Mouse (Mus musculus): ENCODE measurements around the gene Lrrc41.
A peak's percentile ranks its signal among the peaks of the same experiment; 100 is the strongest.

The Lrrc41 gene

GRCm38 (mm10) chr4:116077240-116078095 is 2.4 kb downstream of the Lrrc41 start:
- DNase-seq (ENCODE audit: low read depth), result no peak

GRCm38 (mm10) chr4:116088510-116089249 is 13.6 kb downstream of the Lrrc41 start:
- no peak for DNase-seq (ENCODE audit: low read depth)

GRCm38 (mm10) chr4:116096291-116096690 is 21.2 kb downstream of the Lrrc41 start:
- DNase-seq (ENCODE audit: low read depth), result no peak

GRCm38 (mm10) chr4:116097211-116097610 is 22.1 kb downstream of the Lrrc41 start:
- DNase-seq (ENCODE audit: low read depth), result no peak

- no peak for DNase-seq (ENCODE audit: low read depth)
Observed at GRCm38 (mm10) chr4:116100959-116101358, 25.9 kb downstream of the Lrrc41 start.

- DNase-seq (ENCODE audit: low read depth), result no peak
Observed at GRCm38 (mm10) chr4:116105278-116105677, 30.2 kb downstream of the Lrrc41 start.

GRCm38 (mm10) chr4:116110695-116111094 is 35.6 kb downstream of the Lrrc41 start:
- no peak for DNase-seq (ENCODE audit: low read depth)

- DNase-seq (ENCODE audit: low read depth), result no peak
Observed at GRCm38 (mm10) chr4:116111486-116111885, 36.4 kb downstream of the Lrrc41 start.

GRCm38 (mm10) chr4:116122762-116123161 is 47.7 kb downstream of the Lrrc41 start:
- no peak for DNase-seq (ENCODE audit: low read depth)

- peak; percentile 65 for DNase-seq (ENCODE audit: low read depth)
Observed at GRCm38 (mm10) chr4:116123602-116124519, 48.8 kb downstream of the Lrrc41 start, which contains the start of the genes Rad54l and Pomgnt1. Gene Rad54l, minus strand, starts transcription at chr4:116123690. Gene Pomgnt1, plus strand, starts transcription at chr4:116123840.

GRCm38 (mm10) chr4:116125803-116126386 is 50.8 kb downstream of the Lrrc41 start:
- DNase-seq (ENCODE audit: low read depth), result no peak

GRCm38 (mm10) chr4:116127956-116128355 is 52.9 kb downstream of the Lrrc41 start:
- DNase-seq (ENCODE audit: low read depth), result no peak

GRCm38 (mm10) chr4:116133126-116133525 is 58.1 kb downstream of the Lrrc41 start:
- no peak for DNase-seq (ENCODE audit: low read depth)

GRCm38 (mm10) chr4:116134990-116135389 is 59.9 kb downstream of the Lrrc41 start:
- peak; percentile 59 for DNase-seq (ENCODE audit: low read depth)

- DNase-seq (ENCODE audit: low read depth), result no peak
Observed at GRCm38 (mm10) chr4:116137421-116137996, 62.4 kb downstream of the Lrrc41 start.

- DNase-seq (ENCODE audit: low read depth), result no peak
Observed at GRCm38 (mm10) chr4:116140801-116141574, 65.9 kb downstream of the Lrrc41 start.

GRCm38 (mm10) chr4:116141736-116142135 is 66.7 kb downstream of the Lrrc41 start:
- no peak for DNase-seq (ENCODE audit: low read depth)

GRCm38 (mm10) chr4:116142269-116142668 is 67.2 kb downstream of the Lrrc41 start:
- no peak for DNase-seq (ENCODE audit: low read depth)

- DNase-seq (ENCODE audit: low read depth), result no peak
Observed at GRCm38 (mm10) chr4:116143317-116143811, 68.3 kb downstream of the Lrrc41 start.

Data from naive thymus-derived CD4-positive, alpha-beta T cell, adult 2 months (primary cell).